Mouse (Mus musculus): Measurements from ENCODE around the gene Gpat3. TPM values are rescaled to one million over a fixed set of nuclear protein-coding genes. Genes with fewer than 3 reads are reported as not detected.

Gpat3 gene
- polyA plus RNA-seq, 1 experiment = 28.4 TPM

- H3K4me1 ChIP-seq (ENCODE audit: control insufficient read depth, insufficient read depth, insufficient read length, low read length) = peaks cover 7% of the 10 kb centered on the region
- TF ChIP-seq POLR2A (IDR thresholded peaks at IDR 0.05; ENCODE audit: low read depth, low read length) (no peak), CTCF (IDR thresholded peaks at IDR 0.05; ENCODE audit: extremely low read depth, insufficient read length, insufficient replicate concordance, low read depth, low read length) (no peak)
- H3K27ac ChIP-seq (ENCODE audit: insufficient read depth, low read depth, low read length) = no peak overlapping the region
- H3K27me3 ChIP-seq (ENCODE audit: control insufficient read depth, insufficient read depth, low read length) = no peaks in the 10 kb centered on the region
- WGBS = 70% methylated on average over 9 of the region's 9 CpGs
- no peak overlapping the region for H3K4me3 ChIP-seq (ENCODE audit: low read depth, low read length)
- no peaks in the 10 kb centered on the region for H3K36me3 ChIP-seq (ENCODE audit: control insufficient read depth, insufficient read depth, low read length)
Measured at GRCm38 (mm10) chr5:100913274-100913673, 67.8 kb downstream of the Gpat3 start.

GRCm38 (mm10) chr5:100914989-100915388, 69.5 kb downstream of the Gpat3 start:
- TF ChIP-seq POLR2A (IDR thresholded peaks at IDR 0.05; ENCODE audit: low read depth, low read length) = no peak
- no peak; the same call in 1 of the 2 replicates for TF ChIP-seq CTCF (IDR thresholded peaks at IDR 0.05; ENCODE audit: extremely low read depth, insufficient read length, insufficient replicate concordance, low read depth, low read length)
- WGBS = 16% methylated on average over 7 of the region's 7 CpGs

GRCm38 (mm10) chr5:100915411-100915810, 69.9 kb downstream of the Gpat3 start:
- H3K27me3 ChIP-seq (ENCODE audit: control insufficient read depth, insufficient read depth, low read length) = no peaks in the 10 kb centered on the region
- no peak for TF ChIP-seq POLR2A (IDR thresholded peaks at IDR 0.05; ENCODE audit: low read depth, low read length)
- TF ChIP-seq CTCF (IDR thresholded peaks at IDR 0.05; ENCODE audit: extremely low read depth, insufficient read length, insufficient replicate concordance, low read depth, low read length) = no peak
- no peak overlapping the region for H3K4me3 ChIP-seq (ENCODE audit: low read depth, low read length)
- WGBS = 29% methylated on average over 5 of the region's 5 CpGs
- peaks cover 5% of the 10 kb centered on the region; the same call in 1 of the 2 replicates for H3K4me1 ChIP-seq (ENCODE audit: control insufficient read depth, insufficient read depth, insufficient read length, low read length)
- no peak overlapping the region for H3K27ac ChIP-seq (ENCODE audit: insufficient read depth, low read depth, low read length)
- H3K36me3 ChIP-seq (ENCODE audit: control insufficient read depth, insufficient read depth, low read length) = no peaks in the 10 kb centered on the region

More at GRCm38 (mm10) chr5:100914989-100915388, 69.5 kb downstream of the Gpat3 start:
- Histone ChIP-seq H3K4me3 (ENCODE audit: low read depth, low read length) (no peak overlapping the region), H3K27me3 (ENCODE audit: control insufficient read depth, insufficient read depth, low read length) (no peaks in the 10 kb centered on the region), H3K36me3 (ENCODE audit: control insufficient read depth, insufficient read depth, low read length) (no peaks in the 10 kb centered on the region), H3K27ac (ENCODE audit: insufficient read depth, low read depth, low read length) (no peak overlapping the region), H3K4me1 (ENCODE audit: control insufficient read depth, insufficient read depth, insufficient read length, low read length) (peaks cover 5% of the 10 kb centered on the region; the same call in 1 of the 2 replicates)

- H3K4me3 ChIP-seq (ENCODE audit: low read depth, low read length) = no peak overlapping the region
- H3K4me1 ChIP-seq (ENCODE audit: control insufficient read depth, insufficient read depth, insufficient read length, low read length) = peaks cover 5% of the 10 kb centered on the region; the same call in 1 of the 2 replicates
- H3K36me3 ChIP-seq (ENCODE audit: control insufficient read depth, insufficient read depth, low read length) = no peaks in the 10 kb centered on the region
- 11% methylated on average over 8 of the region's 8 CpGs for whole genome bisulfite sequencing
- H3K27me3 ChIP-seq (ENCODE audit: control insufficient read depth, insufficient read depth, low read length) = no peaks in the 10 kb centered on the region
- H3K27ac ChIP-seq (ENCODE audit: insufficient read depth, low read depth, low read length) = peak overlapping the region; percentile 86
- TF ChIP-seq CTCF (IDR thresholded peaks at IDR 0.05; ENCODE audit: extremely low read depth, insufficient read length, insufficient replicate concordance, low read depth, low read length) = no peak
- no peak for TF ChIP-seq POLR2A (IDR thresholded peaks at IDR 0.05; ENCODE audit: low read depth, low read length)
Measured at GRCm38 (mm10) chr5:100916416-100916815, 70.9 kb downstream of the Gpat3 start.

- peaks cover 5% of the 10 kb centered on the region; the same call in 1 of the 2 replicates for H3K4me1 ChIP-seq (ENCODE audit: control insufficient read depth, insufficient read depth, insufficient read length, low read length)
- WGBS = 11% methylated on average over 15 of the region's 15 CpGs
Measured at GRCm38 (mm10) chr5:100917252-100917774, 71.8 kb downstream of the Gpat3 start.

GRCm38 (mm10) chr5:100919069-100919468, 73.6 kb downstream of the Gpat3 start:
- H3K36me3 ChIP-seq (ENCODE audit: control insufficient read depth, insufficient read depth, low read length) = no peaks in the 10 kb centered on the region

More at GRCm38 (mm10) chr5:100917252-100917774, 71.8 kb downstream of the Gpat3 start:
- H3K4me3 ChIP-seq (ENCODE audit: low read depth, low read length) = no peak overlapping the region; the same call in 1 of the 2 replicates
- no peaks in the 10 kb centered on the region for H3K27me3 ChIP-seq (ENCODE audit: control insufficient read depth, insufficient read depth, low read length)
- no peaks in the 10 kb centered on the region for H3K36me3 ChIP-seq (ENCODE audit: control insufficient read depth, insufficient read depth, low read length)
- TF ChIP-seq CTCF (IDR thresholded peaks at IDR 0.05; ENCODE audit: extremely low read depth, insufficient read length, insufficient replicate concordance, low read depth, low read length) = peak; percentile 99
- TF ChIP-seq POLR2A (IDR thresholded peaks at IDR 0.05; ENCODE audit: low read depth, low read length) = no peak
- H3K27ac ChIP-seq (ENCODE audit: insufficient read depth, low read depth, low read length) = no peak overlapping the region

GRCm38 (mm10) chr5:100929698-100930097, 84.2 kb downstream of the Gpat3 start:
- Histone ChIP-seq H3K27me3 (ENCODE audit: control insufficient read depth, insufficient read depth, low read length) (no peaks in the 10 kb centered on the region), H3K4me1 (ENCODE audit: control insufficient read depth, insufficient read depth, insufficient read length, low read length) (no peaks in the 10 kb centered on the region), H3K4me3 (ENCODE audit: low read depth, low read length) (no peak overlapping the region), H3K27ac (ENCODE audit: insufficient read depth, low read depth, low read length) (no peak overlapping the region), H3K36me3 (ENCODE audit: control insufficient read depth, insufficient read depth, low read length) (no peaks in the 10 kb centered on the region)
- WGBS = 65% methylated on average over 2 of the region's 2 CpGs
- TF ChIP-seq CTCF (IDR thresholded peaks at IDR 0.05; ENCODE audit: extremely low read depth, insufficient read length, insufficient replicate concordance, low read depth, low read length) = no peak
- no peak for TF ChIP-seq POLR2A (IDR thresholded peaks at IDR 0.05; ENCODE audit: low read depth, low read length)

More at GRCm38 (mm10) chr5:100919069-100919468, 73.6 kb downstream of the Gpat3 start:
- WGBS = 13% methylated on average over 9 of the region's 9 CpGs
- H3K4me3 ChIP-seq (ENCODE audit: low read depth, low read length) = no peak overlapping the region
- H3K27me3 ChIP-seq (ENCODE audit: control insufficient read depth, insufficient read depth, low read length) = no peaks in the 10 kb centered on the region
- TF ChIP-seq POLR2A (IDR thresholded peaks at IDR 0.05; ENCODE audit: low read depth, low read length) (no peak), CTCF (IDR thresholded peaks at IDR 0.05; ENCODE audit: extremely low read depth, insufficient read length, insufficient replicate concordance, low read depth, low read length) (no peak)
- H3K27ac ChIP-seq (ENCODE audit: insufficient read depth, low read depth, low read length) = no peak overlapping the region
- H3K4me1 ChIP-seq (ENCODE audit: control insufficient read depth, insufficient read depth, insufficient read length, low read length) = peaks cover 5% of the 10 kb centered on the region; the same call in 1 of the 2 replicates
